Mouse (Mus musculus) bone marrow macrophage, adult 2 months (primary cell): ENCODE measurements around the gene Cacna2d3.

Experiments
- CTCF ChIP-seq: IDR thresholded peaks from 2 replicates; pipeline ENCODE4 v1.5.1; 2012; ENCODE audit warnings: low read depth, mild to moderate bottlenecking, low read length, moderate library complexity
- POLR2A ChIP-seq: IDR thresholded peaks from 2 replicates; pipeline ENCODE4 v1.6.1; 2012; ENCODE audit warnings: mild to moderate bottlenecking, low read depth, low read length, borderline replicate concordance

DNA sequence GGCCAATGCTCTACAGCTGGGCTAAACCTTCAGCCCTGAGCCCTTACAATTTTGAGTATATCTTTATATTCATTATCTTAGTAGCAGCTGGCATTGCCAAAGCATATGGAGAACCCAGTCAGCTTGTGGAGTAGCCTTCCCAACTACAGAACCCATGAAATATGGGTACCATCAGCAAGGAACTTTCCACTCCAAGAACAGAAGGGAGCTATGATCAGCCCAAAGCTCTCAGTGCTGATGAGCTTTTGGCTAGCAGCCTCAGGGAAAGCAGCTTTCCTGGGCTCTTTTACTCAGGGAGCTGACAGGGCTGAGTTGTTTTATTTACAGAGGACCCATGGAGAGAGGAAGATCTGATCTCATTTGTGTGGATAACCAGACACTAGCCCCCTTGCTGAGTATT lies 661.0 kb downstream of the Cacna2d3 start:
- no peak for TF ChIP-seq CTCF
- TF ChIP-seq POLR2A = no peak
